Mouse (Mus musculus) cerebellum, adult 2 months (tissue): Measurements from ENCODE around the gene Dnah12.

Experiments
- CTCF ChIP-seq: fragments of 200-500 bp; IDR thresholded peaks from 2 replicates; pipeline ENCODE4 v1.5.1; 2011; ENCODE audit warnings: low read depth, mild to moderate bottlenecking, control low read depth, low read length, moderate library complexity, borderline replicate concordance; ENCODE audit not compliant: insufficient read depth
- POLR2A ChIP-seq: fragments of 200-500 bp; IDR thresholded peaks from 2 replicates; pipeline ENCODE4 v1.6.1; 2011; ENCODE audit warnings: low read length, control low read depth, borderline replicate concordance; ENCODE audit not compliant: insufficient read depth

- no peak for TF ChIP-seq POLR2A
- no peak for TF ChIP-seq CTCF
Observed at GRCm38 (mm10) chr14:26890777-26891176, 197.7 kb downstream of the Dnah12 start.
